Mouse (Mus musculus): ENCODE measurements at regions not wholly inside any gene's neighbourhood (a gene's known extent, or its start where the extent isn't known, plus 50 kb on each side); places are given as distances from the start of the nearest gene placed in this dataset.
A peak's percentile ranks its signal among the peaks of the same experiment; 100 is the strongest.

GRCm38 (mm10) chr8:54414092-54414799 lies 115.1 kb upstream of the Asb5 start:
- Histone ChIP-seq H3K9me3 (no peaks in the 10 kb centered on the region), H3K4me1 (no peaks in the 10 kb centered on the region), H3K4me3 (no peak overlapping the region), H3K27ac (replicated peaks) (no peak overlapping the region), H3K27me3 (no peaks in the 10 kb centered on the region), H3K4me2 (replicated peaks) (no peak overlapping the region), H3K36me3 (no peaks in the 10 kb centered on the region), H3K9ac (replicated peaks) (no peak overlapping the region)
- no peak for ATAC-seq (ENCODE audit: low FRiP score, low read depth)
- WGBS = 84% methylated on average over 4 of the region's 4 CpGs

GRCm38 (mm10) chr8:54416691-54417090 lies 112.7 kb upstream of the Asb5 start:
- WGBS = 76% methylated on average over 2 of the region's 2 CpGs
- H3K9me3 ChIP-seq = no peaks in the 10 kb centered on the region
- no peak for ATAC-seq (ENCODE audit: low FRiP score, low read depth)

GRCm38 (mm10) chr8:54418035-54418434 lies 111.3 kb upstream of the Asb5 start:
- Histone ChIP-seq H3K9ac (replicated peaks) (no peak overlapping the region), H3K36me3 (no peaks in the 10 kb centered on the region), H3K4me1 (no peaks in the 10 kb centered on the region), H3K27me3 (no peaks in the 10 kb centered on the region), H3K4me3 (no peak overlapping the region), H3K4me2 (replicated peaks) (no peak overlapping the region), H3K9me3 (no peaks in the 10 kb centered on the region), H3K27ac (replicated peaks) (no peak overlapping the region)
- 86% methylated on average over 2 of the region's 2 CpGs for WGBS
- ATAC-seq (ENCODE audit: low FRiP score, low read depth) = no peak

More at GRCm38 (mm10) chr8:54416691-54417090, 112.7 kb upstream of the Asb5 start:
- Histone ChIP-seq H3K27me3 (no peaks in the 10 kb centered on the region), H3K27ac (replicated peaks) (no peak overlapping the region), H3K4me1 (no peaks in the 10 kb centered on the region), H3K4me2 (replicated peaks) (no peak overlapping the region), H3K36me3 (no peaks in the 10 kb centered on the region), H3K4me3 (no peak overlapping the region), H3K9ac (replicated peaks) (no peak overlapping the region)

- Histone ChIP-seq H3K9ac (replicated peaks) (no peak overlapping the region), H3K9me3 (no peaks in the 10 kb centered on the region), H3K27ac (replicated peaks) (no peak overlapping the region), H3K4me1 (no peaks in the 10 kb centered on the region), H3K27me3 (no peaks in the 10 kb centered on the region), H3K4me3 (no peak overlapping the region), H3K36me3 (no peaks in the 10 kb centered on the region), H3K4me2 (replicated peaks) (no peak overlapping the region)
- no peak for ATAC-seq (ENCODE audit: low FRiP score, low read depth)
- 85% methylated on average over 6 of the region's 6 CpGs for WGBS
Measured at GRCm38 (mm10) chr8:54420339-54421098, 108.9 kb upstream of the Asb5 start.

GRCm38 (mm10) chr8:54425039-54425438 lies 104.3 kb upstream of the Asb5 start:
- no peak for ATAC-seq (ENCODE audit: low FRiP score, low read depth)
- Histone ChIP-seq H3K27me3 (no peaks in the 10 kb centered on the region), H3K4me3 (no peak overlapping the region), H3K36me3 (no peaks in the 10 kb centered on the region), H3K9me3 (no peaks in the 10 kb centered on the region), H3K4me2 (replicated peaks) (no peak overlapping the region), H3K27ac (replicated peaks) (no peak overlapping the region), H3K9ac (replicated peaks) (no peak overlapping the region), H3K4me1 (no peaks in the 10 kb centered on the region)
- 85% methylated on average over 3 of the region's 3 CpGs for WGBS

- H3K4me3 ChIP-seq = no peak overlapping the region
- no peaks in the 10 kb centered on the region for H3K9me3 ChIP-seq
- H3K4me1 ChIP-seq = no peaks in the 10 kb centered on the region
- H3K27me3 ChIP-seq = no peaks in the 10 kb centered on the region
- 61% methylated on average over 5 of the region's 5 CpGs for WGBS
- no peaks in the 10 kb centered on the region for H3K36me3 ChIP-seq
- H3K9ac ChIP-seq (replicated peaks) = no peak overlapping the region
- H3K4me2 ChIP-seq (replicated peaks) = no peak overlapping the region
- no peak for ATAC-seq (ENCODE audit: low FRiP score, low read depth)
- no peak overlapping the region for H3K27ac ChIP-seq (replicated peaks)
Measured at GRCm38 (mm10) chr8:54435694-54436093, 93.7 kb upstream of the Asb5 start.

- H3K9ac ChIP-seq (replicated peaks) = no peak overlapping the region
- H3K27ac ChIP-seq (replicated peaks) = no peak overlapping the region
- H3K4me2 ChIP-seq (replicated peaks) = no peak overlapping the region
- H3K9me3 ChIP-seq = no peaks in the 10 kb centered on the region
- WGBS = 81% methylated on average over 3 of the region's 3 CpGs
- H3K4me3 ChIP-seq = no peak overlapping the region
- H3K4me1 ChIP-seq = 0 out of 2 replicates have a peak, but pooled peaks cover under 1% of the 10 kb centered on the region
- no peaks in the 10 kb centered on the region for H3K36me3 ChIP-seq
- ATAC-seq (ENCODE audit: low FRiP score, low read depth) = no peak
- no peaks in the 10 kb centered on the region for H3K27me3 ChIP-seq
Measured at GRCm38 (mm10) chr8:54441143-54441542, 88.2 kb upstream of the Asb5 start.

GRCm38 (mm10) chr8:54442395-54442794 lies 87.0 kb upstream of the Asb5 start:
- 83% methylated on average over 1 of the region's 1 CpGs for WGBS

GRCm38 (mm10) chr8:54446370-54446769 lies 83.0 kb upstream of the Asb5 start:
- H3K36me3 ChIP-seq = no peaks in the 10 kb centered on the region
- WGBS = 27% methylated on average over 5 of the region's 5 CpGs
- no peak overlapping the region for H3K27ac ChIP-seq (replicated peaks)
- H3K4me3 ChIP-seq = no peak overlapping the region
- no peaks in the 10 kb centered on the region for H3K9me3 ChIP-seq
- ATAC-seq (ENCODE audit: low FRiP score, low read depth) = no peak
- H3K4me1 ChIP-seq = peaks cover 5% of the 10 kb centered on the region; the same call in 1 of the 2 replicates
- H3K27me3 ChIP-seq = no peaks in the 10 kb centered on the region
- H3K9ac ChIP-seq (replicated peaks) = no peak overlapping the region
- no peak overlapping the region for H3K4me2 ChIP-seq (replicated peaks)

More at GRCm38 (mm10) chr8:54442395-54442794, 87.0 kb upstream of the Asb5 start:
- peaks cover 5% of the 10 kb centered on the region; the same call in 1 of the 2 replicates for H3K4me1 ChIP-seq
- ATAC-seq (ENCODE audit: low FRiP score, low read depth) = no peak
- H3K9ac ChIP-seq (replicated peaks) = no peak overlapping the region
- no peaks in the 10 kb centered on the region for H3K36me3 ChIP-seq
- H3K4me2 ChIP-seq (replicated peaks) = no peak overlapping the region
- no peak overlapping the region for H3K4me3 ChIP-seq
- H3K27me3 ChIP-seq = no peaks in the 10 kb centered on the region
- no peaks in the 10 kb centered on the region for H3K9me3 ChIP-seq
- no peak overlapping the region for H3K27ac ChIP-seq (replicated peaks)

- no peak for ATAC-seq (ENCODE audit: low FRiP score, low read depth)
- Histone ChIP-seq H3K36me3 (no peaks in the 10 kb centered on the region), H3K27ac (replicated peaks) (no peak overlapping the region), H3K27me3 (no peaks in the 10 kb centered on the region), H3K9ac (replicated peaks) (no peak overlapping the region), H3K9me3 (no peaks in the 10 kb centered on the region), H3K4me3 (no peak overlapping the region), H3K4me2 (replicated peaks) (no peak overlapping the region), H3K4me1 (peaks cover 5% of the 10 kb centered on the region; the same call in 1 of the 2 replicates)
Measured at GRCm38 (mm10) chr8:54449811-54450210, 79.6 kb upstream of the Asb5 start.

GRCm38 (mm10) chr8:54451323-54452021 lies 77.9 kb upstream of the Asb5 start:
- peak; percentile 69 for ATAC-seq (ENCODE audit: low FRiP score, low read depth)
- no peak overlapping the region for H3K4me3 ChIP-seq
- H3K4me2 ChIP-seq (replicated peaks) = 0 out of 2 replicates have a peak overlapping the region, but pooled peaks have one; percentile 5
- H3K27me3 ChIP-seq = no peaks in the 10 kb centered on the region
- H3K9me3 ChIP-seq = no peaks in the 10 kb centered on the region
- no peak overlapping the region for H3K9ac ChIP-seq (replicated peaks)
- peaks cover 1% of the 10 kb centered on the region; the same call in 1 of the 2 replicates for H3K4me1 ChIP-seq
- WGBS = 55% methylated on average over 9 of the region's 9 CpGs
- H3K27ac ChIP-seq (replicated peaks) = no peak overlapping the region
- no peaks in the 10 kb centered on the region for H3K36me3 ChIP-seq

GRCm38 (mm10) chr8:54464977-54465376 lies 64.4 kb upstream of the Asb5 start:
- H3K4me3 ChIP-seq = no peak overlapping the region
- H3K27me3 ChIP-seq = no peaks in the 10 kb centered on the region
- WGBS = 88% methylated on average over 5 of the region's 5 CpGs

More at GRCm38 (mm10) chr8:54464977-54465376, 64.4 kb upstream of the Asb5 start:
- H3K4me1 ChIP-seq = no peaks in the 10 kb centered on the region
- no peaks in the 10 kb centered on the region for H3K9me3 ChIP-seq
- ATAC-seq (ENCODE audit: low FRiP score, low read depth) = no peak
- no peaks in the 10 kb centered on the region for H3K36me3 ChIP-seq
- H3K9ac ChIP-seq (replicated peaks) = no peak overlapping the region
- H3K4me2 ChIP-seq (replicated peaks) = no peak overlapping the region
- no peak overlapping the region for H3K27ac ChIP-seq (replicated peaks)
